Mouse (Mus musculus) limb, embryonic 14.5 days (tissue): Measurements from ENCODE around the gene Bicdl2. TPM values are rescaled to one million over a fixed set of nuclear protein-coding genes. Genes with fewer than 3 reads are reported as not detected.
A peak's percentile ranks its signal among the peaks of the same experiment; 100 is the strongest.

Experiments
- ATAC-seq: fragments of 200-750 bp; cut with Nextera tagmentation; 2 replicates; pipeline ENCODE4 v1.8.0; 2017; ENCODE audit warnings: low read depth, moderate number of reproducible peaks, moderate TSS enrichment; ENCODE audit not compliant: low FRiP score
- DNase-seq: peaks from one replicate; pipeline ENCODE4 v3.0.0-alpha.2; 2015; ENCODE audit warnings: low spot score
- H3K27ac ChIP-seq: fragments of 300-500 bp; sonication (generic); replicated peaks from 2 replicates; pipeline ENCODE4 v1.5.1; 2014; ENCODE audit warnings: low read depth, mild to moderate bottlenecking, low read length, moderate library complexity, mixed read lengths
- H3K27me3 ChIP-seq: fragments of 300-500 bp; sonication (generic); 2 replicates; pipeline ENCODE4 v1.6.1; 2014; ENCODE audit warnings: low read length, mixed read lengths; ENCODE audit not compliant: control insufficient read depth, insufficient read depth
- H3K36me3 ChIP-seq: fragments of 300-500 bp; sonication (generic); 2 replicates; pipeline ENCODE4 v1.6.1; 2014; ENCODE audit warnings: mild to moderate bottlenecking, low read length, moderate library complexity, mixed read lengths; ENCODE audit not compliant: control insufficient read depth, insufficient read depth
- H3K4me1 ChIP-seq: fragments of 300-500 bp; sonication (generic); 2 replicates; pipeline ENCODE4 v1.6.1; 2014; ENCODE audit warnings: antibody characterized with exemption, low read length, mixed read lengths; ENCODE audit not compliant: control insufficient read depth, insufficient read depth
- H3K4me2 ChIP-seq: fragments of 300-500 bp; sonication (generic); replicated peaks from 2 replicates; pipeline ENCODE4 v1.6.1; 2014; ENCODE audit warnings: low read depth, mild to moderate bottlenecking, low read length, moderate library complexity; ENCODE audit not compliant: severe bottlenecking
- H3K4me3 ChIP-seq: fragments of 300-500 bp; sonication (generic); replicated peaks from 2 replicates; pipeline ENCODE4 v1.5.1; 2014; ENCODE audit warnings: low read length
- H3K9ac ChIP-seq: fragments of 300-500 bp; sonication (generic); 2 replicates; pipeline ENCODE4 v1.6.1; 2014; ENCODE audit warnings: mild to moderate bottlenecking, low read depth, low read length, moderate library complexity; ENCODE audit not compliant: severe bottlenecking
- H3K9me3 ChIP-seq: fragments of 300-500 bp; sonication (generic); 2 replicates; pipeline ENCODE4 v1.6.1; 2016; ENCODE audit warnings: low read length; ENCODE audit not compliant: control insufficient read depth
- POLR2A ChIP-seq: fragments of 200-500 bp; IDR thresholded peaks from 2 replicates; pipeline ENCODE4 v1.8.0; 2012; ENCODE audit warnings: inconsistent platforms, mild to moderate bottlenecking, moderate library complexity, borderline replicate concordance; ENCODE audit not compliant: insufficient read depth, insufficient read length; ENCODE audit errors: extremely low read depth
- WGBS: fragments of 180-500 bp; shearing (Covaris S2); extraction: QIAGEN DNeasy Blood & Tissue Kit; methylation state at CpG from one replicate; pipeline ENCODE4 v1.1.7; 2014; 5-methylcytosine and 5-hydroxymethylcytosine counted together
- polyA plus RNA-seq, 2 experiments: library from polyadenylated mRNA; depleted of rRNA in 1 of 2; stranded (reverse) in 1 of 2; unstranded in 1 of 2; fragments of >200 nt; fragmentation: Nextera tagmentation in 1 of 2; extraction: Ambion mirVana in 1 of 2; gene quantifications; 2 replicates each; pipeline versions ENCODE4 v1.2.1 to v1.2.3; 2012 to 2014

The Bicdl2 gene
- polyA plus RNA-seq, 2 experiments, result 2.8 to 5.8 TPM

DNA sequence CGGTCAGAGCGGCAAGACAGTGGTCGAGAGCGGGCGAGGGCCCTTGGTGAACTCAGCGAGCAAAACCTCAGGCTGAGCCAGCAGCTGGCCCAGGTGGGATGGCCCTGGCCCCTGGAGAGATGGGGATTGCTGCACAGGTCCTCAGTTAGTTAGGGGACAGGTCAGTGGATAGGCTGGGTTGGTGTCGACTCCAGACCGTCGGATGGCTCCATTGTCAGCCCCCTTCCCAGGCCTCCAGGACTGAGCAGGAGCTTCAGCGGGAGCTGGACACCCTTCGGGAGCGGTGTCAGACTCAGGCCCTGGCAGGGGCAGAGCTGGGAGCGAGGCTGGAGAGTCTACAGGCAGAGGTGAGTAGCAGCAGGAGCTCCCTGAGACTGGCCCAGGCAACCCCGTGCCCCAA is 5.2 kb downstream of the Bicdl2 start:
- no peak overlapping the region for H3K9ac ChIP-seq
- peak; percentile 18; the same call in 1 of the 2 replicates for ATAC-seq
- WGBS, result 81% methylated on average over 14 of the region's 14 CpGs
- H3K4me2 ChIP-seq, result no peak overlapping the region
- H3K27me3 ChIP-seq, result peaks cover 24% of the 10 kb centered on the region
- no peaks in the 10 kb centered on the region for H3K9me3 ChIP-seq
- H3K36me3 ChIP-seq, result peaks cover 28% of the 10 kb centered on the region
- DNase-seq, result no peak
- TF ChIP-seq POLR2A, result no peak
- no peak overlapping the region for H3K27ac ChIP-seq
- no peak overlapping the region for H3K4me3 ChIP-seq
- no peaks in the 10 kb centered on the region for H3K4me1 ChIP-seq

DNA sequence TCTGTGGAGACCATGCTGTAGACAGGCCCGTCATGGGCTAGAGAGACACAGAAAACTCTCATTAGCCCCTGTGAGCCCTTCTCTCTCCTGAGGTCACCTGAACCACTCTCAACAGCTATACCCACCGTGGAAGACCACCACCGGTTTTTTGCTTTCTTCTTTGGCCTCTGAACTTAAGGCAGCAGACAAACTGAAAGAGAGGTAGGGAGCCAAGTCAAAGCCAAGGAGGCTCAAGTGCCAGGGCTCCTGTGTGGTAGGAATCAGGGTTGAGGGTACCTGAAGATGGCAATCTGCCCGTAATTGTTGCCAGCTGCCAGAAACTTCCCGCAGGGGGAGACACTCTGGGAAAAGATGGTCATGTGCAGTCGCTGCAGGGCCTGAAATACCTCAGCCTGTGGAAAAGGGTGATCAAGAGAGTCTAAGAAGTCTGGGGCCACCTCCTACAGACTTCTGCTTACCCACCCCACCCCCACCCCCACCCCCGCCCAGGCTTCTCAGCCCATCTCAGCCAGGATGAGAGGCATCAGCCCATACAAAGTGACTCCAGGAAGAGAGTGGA is 10.3 kb downstream of the Bicdl2 start:
- peaks cover 28% of the 10 kb centered on the region for H3K36me3 ChIP-seq
- no peaks in the 10 kb centered on the region for H3K27me3 ChIP-seq
- DNase-seq, result no peak
- H3K9me3 ChIP-seq, result no peaks in the 10 kb centered on the region
- no peak for TF ChIP-seq POLR2A
- H3K9ac ChIP-seq, result no peak overlapping the region
- H3K27ac ChIP-seq, result no peak overlapping the region
- H3K4me2 ChIP-seq, result no peak overlapping the region
- peaks cover 16% of the 10 kb centered on the region for H3K4me1 ChIP-seq
- WGBS, result 85% methylated on average over 7 of the region's 7 CpGs
- ATAC-seq, result no peak
- H3K4me3 ChIP-seq, result no peak overlapping the region

DNA sequence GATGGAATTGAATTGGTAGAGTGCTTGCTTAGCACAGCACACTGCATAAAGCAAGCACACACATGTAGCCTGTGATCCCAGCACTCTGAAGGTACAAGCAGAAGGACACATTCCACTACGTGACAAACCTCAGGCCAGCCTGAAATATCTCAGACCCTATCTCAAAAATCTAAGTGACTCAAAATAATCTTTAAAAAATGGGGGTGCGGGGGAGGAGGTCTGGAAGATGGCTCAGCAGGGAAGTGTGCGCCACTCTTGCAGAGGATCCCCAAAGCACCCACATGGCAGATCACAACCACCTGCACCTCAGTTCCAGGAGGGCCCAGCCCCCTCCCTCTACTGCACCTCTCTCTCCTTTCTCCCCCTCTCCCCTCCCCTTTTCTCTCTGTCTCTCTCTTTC is 11.2 kb downstream of the Bicdl2 start:
- Histone ChIP-seq H3K27ac (no peak overlapping the region), H3K4me2 (no peak overlapping the region), H3K4me1 (peaks cover 24% of the 10 kb centered on the region), H3K9me3 (no peaks in the 10 kb centered on the region), H3K9ac (no peak overlapping the region), H3K4me3 (no peak overlapping the region), H3K36me3 (peaks cover 28% of the 10 kb centered on the region), H3K27me3 (peaks cover 6% of the 10 kb centered on the region; the same call in 1 of the 2 replicates)
- 97% methylated on average over 3 of the region's 3 CpGs for WGBS
- ATAC-seq, result no peak
- DNase-seq, result no peak
- TF ChIP-seq POLR2A, result no peak

DNA sequence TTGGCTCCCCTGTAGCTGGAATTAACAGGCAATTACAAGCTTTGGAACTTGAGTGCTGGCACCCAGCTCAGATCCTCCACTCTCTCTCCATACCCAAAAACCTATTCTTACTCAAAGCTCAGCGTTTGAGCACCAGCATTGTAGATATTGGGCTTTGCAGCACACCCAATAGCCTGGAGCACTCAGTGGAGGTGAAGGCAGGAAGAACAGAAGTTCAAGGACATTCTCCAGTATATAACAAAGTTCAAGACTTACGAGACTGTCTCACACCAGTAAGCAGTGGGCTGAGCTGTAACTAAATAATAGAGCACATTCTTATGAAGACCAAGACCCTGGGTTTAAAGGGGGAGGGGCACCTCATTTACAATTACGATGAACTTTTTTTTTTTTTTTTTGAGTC is 12.5 kb downstream of the Bicdl2 start:
- H3K9me3 ChIP-seq, result no peaks in the 10 kb centered on the region
- no peak for ATAC-seq
- H3K36me3 ChIP-seq, result peaks cover 27% of the 10 kb centered on the region
- peak overlapping the region; percentile 62 for H3K4me3 ChIP-seq
- H3K4me1 ChIP-seq, result peaks cover 31% of the 10 kb centered on the region
- no peak for TF ChIP-seq POLR2A
- WGBS, result 62% methylated on average over 3 of the region's 3 CpGs
- H3K27me3 ChIP-seq, result peaks cover 7% of the 10 kb centered on the region; the same call in 1 of the 2 replicates
- H3K4me2 ChIP-seq, result peak overlapping the region; percentile 96
- no peak for DNase-seq
- H3K27ac ChIP-seq, result no peak overlapping the region
- H3K9ac ChIP-seq, result no peak overlapping the region

DNA sequence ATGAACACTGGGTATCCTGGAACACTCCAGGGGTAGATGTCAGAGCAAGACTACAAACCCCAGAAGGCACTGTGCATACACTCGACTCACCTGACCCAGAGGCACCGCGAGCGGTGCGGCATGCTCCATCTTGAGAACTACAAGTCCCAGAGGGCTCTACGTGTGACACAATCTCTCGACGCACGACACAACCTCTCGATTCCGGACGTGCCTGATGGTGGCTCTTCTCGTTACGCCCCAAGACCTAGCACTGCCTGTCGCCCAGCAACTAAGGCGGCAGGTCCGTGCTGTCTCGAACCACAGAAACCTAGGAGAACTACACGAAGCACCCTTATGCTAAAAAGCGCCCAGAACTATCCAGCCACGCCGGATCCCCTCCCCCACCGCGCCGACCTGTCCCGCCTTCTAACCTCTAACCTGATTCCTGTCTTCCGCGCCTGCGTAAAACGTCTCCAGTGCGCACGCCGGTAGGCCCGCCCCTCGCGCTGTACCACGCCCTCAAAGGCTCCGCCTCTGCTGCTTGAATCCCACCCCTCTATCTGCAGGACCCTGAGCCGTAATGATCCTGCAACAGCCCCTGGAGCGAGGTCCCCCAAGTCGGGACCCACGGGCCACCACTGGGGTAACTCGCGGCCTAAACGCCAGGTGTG is 13.2 kb downstream of the Bicdl2 start, which contains the start of the genes Hcfc1r1 and Thoc6:
Hcfc1r1 (plus strand) TSS at position 173 of the 650 bp plus-strand sequence.
Thoc6 (minus strand) TSS at position 459 of the 650 bp plus-strand sequence.
- Histone ChIP-seq H3K4me3 (peak within 1 kb of the TSS; percentile 62), H3K9ac (peak within 1 kb of the TSS; percentile 60), H3K36me3 (peaks cover 19% of the 10 kb centered on the region), H3K27ac (peak within 1 kb of the TSS; percentile 81), H3K27me3 (peaks cover 7% of the 10 kb centered on the region; the same call in 1 of the 2 replicates), H3K4me1 (peaks cover 32% of the 10 kb centered on the region), H3K9me3 (no peaks in the 10 kb centered on the region), H3K4me2 (peak within 1 kb of the TSS; percentile 96)
- peak; percentile 95 for DNase-seq
- peak; percentile 91 for ATAC-seq
- WGBS, result under 1% methylated on average over 45 of the region's 45 CpGs
- TF ChIP-seq POLR2A, result 0 out of 2 replicates have a peak, but pooled peaks have one; percentile 48
